Mouse (Mus musculus) inflammation-experienced regulatory T-cells, adult 6 months (primary cell): ENCODE results near the gene Rbl1. TPM values are rescaled to one million over a fixed set of nuclear protein-coding genes. Genes with fewer than 3 reads are reported as not detected.
"Not testable (repeated sequence)": the region's sequence is repeated elsewhere in the genome, so short reads cannot be mapped to it uniquely, and the experiment has no call there.

Experiments used
- ATAC-seq: one replicate; pipeline ENCODE4 v1.8.0; 2017
- polyA plus RNA-seq, 3 experiments: library from polyadenylated mRNA; unstranded; fragments of 100-300 nt; shearing (Covaris generic); gene quantifications; one replicate each; pipeline ENCODE4 v1.2.1; 2017

Rbl1 gene
- polyA plus RNA-seq, 3 experiments from 2014 or later = 18.6 to 30.7 (median 21.8) TPM

DNA sequence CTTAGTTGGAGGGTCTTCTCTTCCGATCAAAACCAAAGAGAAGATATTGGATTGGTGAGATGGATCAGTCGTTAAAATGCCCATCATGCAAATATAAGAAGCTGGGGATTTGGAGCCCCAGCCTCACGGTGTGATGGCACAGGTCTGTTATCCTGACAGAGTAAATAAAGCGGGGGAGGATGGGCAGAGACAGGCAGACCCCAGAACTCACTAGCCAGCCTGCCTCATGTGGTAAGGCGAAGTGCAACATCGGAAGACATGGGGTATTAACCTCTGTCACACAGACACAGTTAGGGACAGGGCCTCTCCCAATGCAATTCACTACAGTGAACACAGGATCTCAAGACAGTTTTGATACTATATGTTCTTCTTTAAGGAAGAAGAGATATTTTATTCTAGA, 33.7 kb downstream of the Rbl1 start:
- no peak for ATAC-seq

DNA sequence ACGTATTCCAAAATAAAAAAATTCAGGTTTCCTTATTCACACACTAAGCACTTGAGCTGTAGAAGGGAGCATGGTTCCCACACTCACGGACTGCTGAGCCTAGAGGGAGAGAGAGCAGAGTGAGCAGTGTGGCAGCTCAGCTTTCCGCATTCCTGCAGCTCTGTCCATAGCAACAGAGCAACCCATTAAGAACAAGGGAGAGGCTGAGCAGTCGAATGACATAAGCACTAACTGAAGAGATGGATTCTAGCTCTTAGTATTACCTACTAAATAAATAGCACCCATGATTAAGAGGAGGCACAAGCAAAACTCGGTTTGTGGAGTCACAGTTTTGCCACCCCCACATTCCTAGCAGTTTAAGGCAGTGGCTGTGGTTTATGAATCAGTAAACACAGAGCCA, 34.2 kb downstream of the Rbl1 start:
- no peak for ATAC-seq

DNA sequence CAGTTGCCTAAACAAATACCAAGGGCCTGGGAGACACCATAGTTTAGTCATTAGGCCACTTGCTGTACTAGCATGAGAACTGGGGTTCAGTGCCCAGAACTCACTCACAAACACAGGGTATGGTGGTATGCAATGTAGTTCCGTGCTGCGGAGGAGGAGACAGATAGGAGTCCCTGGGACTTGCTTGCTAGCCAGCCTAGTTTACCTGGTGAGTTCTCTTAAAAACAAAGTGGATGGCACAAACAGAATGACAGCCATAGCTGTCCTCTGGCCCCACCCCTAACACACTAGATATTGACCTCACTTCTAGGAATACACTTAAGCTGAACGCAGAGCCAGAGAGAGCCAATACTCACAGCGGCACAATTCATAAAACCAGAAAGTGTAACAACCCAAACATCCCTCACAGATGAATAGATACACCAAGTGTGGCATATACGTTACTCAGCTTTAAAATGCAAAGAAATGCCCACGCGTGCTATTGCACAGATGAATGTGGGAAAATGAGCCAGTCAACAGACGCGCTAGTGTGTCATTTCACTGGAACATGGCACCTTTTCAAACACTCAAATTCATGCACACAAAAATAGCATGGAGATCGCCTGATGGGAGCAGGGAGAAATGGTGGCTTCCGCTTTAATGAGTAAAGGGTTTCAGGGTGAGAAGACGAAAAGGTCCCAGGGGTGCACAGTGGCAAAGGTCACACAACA, 37.8 kb downstream of the Rbl1 start:
- no peak for ATAC-seq

DNA sequence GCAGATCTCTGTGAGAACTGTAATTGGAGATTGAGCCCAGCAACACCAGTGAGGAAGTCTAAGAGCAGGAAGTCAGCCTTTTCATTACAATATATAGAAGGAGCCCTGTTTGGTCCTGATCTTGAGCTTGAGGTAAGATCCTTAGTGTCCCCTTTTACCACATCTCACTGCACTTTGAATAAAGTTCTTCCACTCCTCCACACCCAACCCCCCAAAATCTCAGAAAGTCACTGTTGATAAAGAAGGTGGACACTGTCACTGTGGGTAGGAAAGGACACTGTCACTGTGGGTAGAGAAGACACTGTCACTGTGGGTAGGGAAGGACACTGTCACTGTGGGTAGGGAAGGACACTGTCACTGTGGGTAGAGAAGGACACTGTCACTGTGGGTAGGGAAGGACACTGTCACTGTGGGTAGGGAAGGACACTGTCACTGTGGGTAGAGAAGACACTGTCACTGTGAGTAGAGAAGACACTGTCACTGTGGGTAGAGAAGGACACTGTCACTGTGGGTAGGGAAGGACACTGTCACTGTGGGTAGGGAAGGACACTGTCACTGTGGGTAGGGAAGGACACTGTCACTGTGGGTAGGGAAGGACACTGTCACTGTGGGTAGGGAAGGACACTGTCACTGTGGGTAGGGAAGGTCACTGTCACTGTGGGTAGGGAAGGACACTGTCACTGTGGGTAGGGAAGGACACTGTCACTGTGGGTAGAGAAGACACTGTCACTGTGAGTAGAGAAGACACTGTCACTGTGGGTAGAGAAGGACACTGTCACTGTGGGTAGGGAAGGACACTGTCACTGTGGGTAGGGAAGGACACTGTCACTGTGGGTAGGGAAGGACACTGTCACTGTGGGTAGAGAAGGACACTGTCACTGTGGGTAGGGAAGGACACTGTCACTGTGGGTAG, 38.8 kb downstream of the Rbl1 start:
- not testable (repeated sequence) for ATAC-seq

DNA sequence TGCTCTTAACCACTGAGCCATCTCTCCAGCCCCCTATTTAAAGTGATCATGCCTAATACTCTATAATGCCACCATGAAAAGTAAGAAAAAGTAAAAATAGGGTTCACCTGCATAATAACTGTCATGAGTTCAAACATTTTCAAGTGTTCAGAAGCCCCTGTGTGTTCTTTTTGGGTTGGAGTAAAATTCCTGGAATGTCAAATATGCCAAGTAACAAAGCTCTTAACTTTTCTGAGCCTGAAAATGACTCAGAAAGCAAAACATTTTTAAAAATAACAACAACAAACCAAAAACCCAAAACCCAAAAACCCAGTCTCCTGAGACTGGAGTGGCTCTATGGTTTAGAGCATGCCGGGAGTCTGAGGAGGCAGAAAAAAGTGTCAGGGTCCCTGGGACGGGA, 40.2 kb downstream of the Rbl1 start:
- ATAC-seq = no peak

DNA sequence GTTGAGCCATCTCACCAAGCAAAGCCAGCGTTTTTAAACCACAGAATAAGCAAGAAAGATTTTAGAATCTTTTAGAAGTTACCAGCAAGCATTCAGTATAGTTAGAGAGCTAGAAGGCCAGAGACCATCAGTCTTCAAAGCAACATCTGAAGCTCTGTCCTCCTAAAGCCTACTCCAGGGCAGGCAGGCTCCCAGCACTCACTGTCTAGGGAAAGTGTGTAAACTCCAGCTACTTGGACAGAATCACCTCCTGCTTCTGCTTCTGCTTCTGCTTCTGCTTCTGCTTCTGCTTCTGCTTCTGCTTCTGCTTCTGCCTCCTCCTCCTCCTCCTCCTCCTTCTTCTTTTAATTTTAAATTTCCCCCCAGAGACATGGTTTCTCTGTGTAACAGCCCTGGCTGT, 48.3 kb downstream of the Rbl1 start:
- ATAC-seq = no peak

DNA sequence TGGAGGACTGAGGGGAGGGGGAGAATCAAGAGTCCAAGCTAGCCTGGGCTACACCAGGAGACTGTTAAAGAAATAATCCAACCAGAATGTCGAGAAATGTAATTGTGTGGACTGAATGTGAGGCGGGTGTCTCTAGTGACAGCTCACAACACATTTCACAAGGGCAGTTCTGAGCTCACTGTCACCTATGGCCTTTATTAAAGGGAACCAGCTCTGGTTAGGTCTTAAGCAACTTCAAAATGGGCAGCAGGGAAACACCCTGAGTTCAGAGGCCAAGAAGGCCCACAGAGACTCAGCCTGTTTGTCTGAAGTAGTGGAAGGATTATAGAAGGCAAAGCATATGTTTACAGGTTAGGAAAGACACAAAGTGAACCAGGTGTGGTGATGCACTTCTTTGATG, 51.1 kb downstream of the Rbl1 start:
- ATAC-seq = no peak

DNA sequence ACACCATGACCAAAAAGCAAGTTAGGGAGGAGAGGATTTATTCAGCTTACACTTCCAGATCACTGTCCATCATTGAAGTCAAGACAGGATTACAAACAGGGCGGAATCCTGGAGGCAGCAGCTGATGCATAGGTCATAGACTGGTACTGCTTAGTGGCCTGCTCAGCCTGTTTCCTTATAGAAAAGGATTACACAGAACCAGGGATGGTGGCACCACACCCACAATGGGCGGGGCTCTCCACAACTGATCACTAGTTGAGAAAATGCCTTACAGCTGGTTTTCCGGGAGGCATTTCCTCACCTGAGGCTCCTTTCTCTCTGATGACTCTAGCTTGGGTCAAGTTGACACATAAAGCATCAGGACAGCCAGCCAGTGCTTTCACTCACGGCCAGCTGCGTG, 55.9 kb downstream of the Rbl1 start:
- ATAC-seq = no peak

DNA sequence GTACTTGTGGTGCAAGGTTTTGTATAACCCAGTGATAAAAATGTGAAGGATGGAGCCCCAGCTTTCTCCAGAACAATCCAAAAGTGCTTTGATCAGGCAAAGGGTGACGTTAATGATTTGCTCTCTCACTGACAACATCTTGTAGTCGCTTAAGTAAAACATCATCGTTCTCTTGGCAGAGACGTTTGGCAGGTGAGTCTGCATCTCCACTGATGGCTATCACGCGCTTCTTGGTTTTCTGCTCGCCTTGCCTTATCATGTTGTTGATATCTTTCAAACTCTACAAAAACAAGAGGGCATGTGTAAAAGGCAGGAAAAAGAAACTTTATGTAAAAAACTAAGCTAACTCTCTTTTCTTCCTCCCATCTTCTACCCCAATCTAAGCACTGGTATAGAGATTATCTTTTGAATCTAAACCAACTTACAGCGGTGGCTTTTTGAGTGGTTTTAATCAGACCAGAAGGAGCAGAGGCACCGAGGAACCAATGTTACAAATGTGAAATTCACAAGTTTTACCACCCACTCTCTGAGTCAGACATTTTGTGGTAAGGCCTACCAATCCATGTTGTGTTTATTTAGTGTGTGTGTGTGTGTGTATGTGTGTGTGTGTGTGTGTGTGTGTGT, 56.8 kb downstream of the Rbl1 start:
- ATAC-seq = peak; percentile 79

DNA sequence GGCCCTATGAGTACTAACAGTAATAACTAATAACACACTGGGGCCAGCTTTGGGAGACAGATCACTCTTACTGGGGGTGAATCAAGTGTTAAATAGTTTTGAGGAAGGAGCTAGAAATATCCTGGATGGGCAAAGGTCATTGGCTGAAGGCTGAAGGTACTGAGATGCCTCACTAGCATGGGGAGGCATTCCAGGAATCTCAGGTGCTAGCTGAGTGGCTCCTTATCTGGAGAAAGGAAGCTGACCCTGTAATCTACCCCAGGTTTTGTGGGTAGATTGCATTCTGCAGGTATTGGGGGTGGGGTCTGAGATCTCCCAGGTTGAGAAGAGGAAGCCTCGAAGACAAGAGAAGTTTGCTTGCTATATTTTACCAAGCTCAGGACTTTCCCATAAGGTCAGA, 59.2 kb downstream of the Rbl1 start:
- no peak for ATAC-seq

DNA sequence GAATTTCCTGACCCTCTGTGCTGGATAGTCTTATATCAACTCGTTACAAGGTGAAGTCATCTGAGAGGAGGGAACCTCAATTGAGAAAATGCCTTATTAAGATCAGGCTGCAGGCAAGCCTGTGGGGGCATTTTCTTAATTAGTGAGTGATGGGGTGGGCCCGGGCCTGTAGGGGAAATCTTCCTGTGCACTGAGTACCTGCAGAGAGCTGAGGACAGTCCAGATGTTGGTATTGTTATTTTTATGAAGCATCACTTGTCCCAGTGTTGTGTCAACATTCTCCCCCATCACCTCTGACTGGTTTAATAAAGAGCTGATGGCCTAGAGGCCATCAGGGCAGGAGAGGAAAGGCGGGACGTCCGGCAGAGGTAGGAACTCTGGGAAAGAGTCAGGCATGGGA, 60.2 kb downstream of the Rbl1 start:
- ATAC-seq = no peak

DNA sequence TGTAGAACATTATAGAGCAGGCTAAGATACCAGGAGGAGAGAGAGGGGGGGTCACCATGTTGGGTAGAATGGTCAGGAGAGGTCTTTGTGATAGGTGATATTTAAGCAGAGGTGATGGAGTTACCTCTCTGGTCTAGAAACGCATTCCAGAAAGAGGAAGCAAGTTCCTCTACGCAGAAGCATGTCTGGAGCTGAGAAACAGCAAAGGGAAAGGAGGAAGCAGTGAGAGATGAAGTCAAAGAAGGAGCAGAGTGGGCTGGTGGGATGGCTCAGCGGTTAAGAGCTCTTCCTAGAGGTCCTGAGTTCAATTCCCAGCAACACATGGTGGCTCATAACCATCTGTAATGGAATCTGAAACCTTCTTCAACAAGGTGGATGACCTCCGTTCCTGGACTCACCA, 62.4 kb downstream of the Rbl1 start:
- ATAC-seq = no peak

DNA sequence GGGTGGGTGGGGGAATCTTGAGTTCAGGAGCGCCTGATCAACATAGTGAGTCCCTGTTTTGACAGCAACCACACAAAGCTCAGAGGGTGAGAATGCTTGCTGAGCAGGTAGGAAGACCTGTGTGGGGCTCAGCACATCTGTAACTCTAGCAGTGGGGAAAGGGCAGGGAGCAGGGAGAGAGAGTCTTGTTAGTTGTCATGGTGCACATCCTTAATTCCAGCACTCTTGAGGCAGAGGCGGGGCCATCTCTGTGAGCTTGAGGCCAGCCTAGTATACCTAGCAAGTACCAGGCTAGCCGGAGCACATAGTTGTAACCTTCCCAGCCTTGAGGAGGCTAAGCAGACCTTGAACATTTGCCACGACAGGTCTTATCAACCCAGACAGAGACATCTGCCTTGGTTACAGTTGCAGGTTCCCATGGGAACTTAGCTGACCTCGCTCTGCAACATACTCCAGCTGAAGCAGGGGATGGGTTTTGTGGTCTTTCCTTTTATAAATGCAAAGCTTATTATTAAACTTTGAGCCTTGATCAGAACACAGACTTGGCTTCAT, 65.0 kb downstream of the Rbl1 start:
- ATAC-seq = no peak

DNA sequence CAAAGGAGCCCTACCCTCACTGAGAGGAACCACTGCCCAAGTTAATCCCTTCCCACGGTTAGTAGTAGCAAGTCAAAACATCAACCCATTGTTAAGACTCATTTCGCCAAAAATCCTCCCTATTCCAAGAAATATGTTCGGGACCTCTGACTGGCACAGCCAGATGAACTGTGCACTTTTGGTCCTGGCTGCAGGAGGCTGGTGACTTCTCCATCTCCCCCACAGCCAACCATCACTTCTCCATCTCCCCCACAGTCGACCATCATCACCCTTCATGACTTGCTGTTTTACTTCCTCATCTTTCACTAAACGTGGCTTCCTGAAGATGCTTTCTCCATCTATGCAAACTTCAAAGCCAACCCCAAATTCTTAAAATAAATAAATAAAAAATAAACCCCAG, 65.5 kb downstream of the Rbl1 start:
- ATAC-seq = no peak

DNA sequence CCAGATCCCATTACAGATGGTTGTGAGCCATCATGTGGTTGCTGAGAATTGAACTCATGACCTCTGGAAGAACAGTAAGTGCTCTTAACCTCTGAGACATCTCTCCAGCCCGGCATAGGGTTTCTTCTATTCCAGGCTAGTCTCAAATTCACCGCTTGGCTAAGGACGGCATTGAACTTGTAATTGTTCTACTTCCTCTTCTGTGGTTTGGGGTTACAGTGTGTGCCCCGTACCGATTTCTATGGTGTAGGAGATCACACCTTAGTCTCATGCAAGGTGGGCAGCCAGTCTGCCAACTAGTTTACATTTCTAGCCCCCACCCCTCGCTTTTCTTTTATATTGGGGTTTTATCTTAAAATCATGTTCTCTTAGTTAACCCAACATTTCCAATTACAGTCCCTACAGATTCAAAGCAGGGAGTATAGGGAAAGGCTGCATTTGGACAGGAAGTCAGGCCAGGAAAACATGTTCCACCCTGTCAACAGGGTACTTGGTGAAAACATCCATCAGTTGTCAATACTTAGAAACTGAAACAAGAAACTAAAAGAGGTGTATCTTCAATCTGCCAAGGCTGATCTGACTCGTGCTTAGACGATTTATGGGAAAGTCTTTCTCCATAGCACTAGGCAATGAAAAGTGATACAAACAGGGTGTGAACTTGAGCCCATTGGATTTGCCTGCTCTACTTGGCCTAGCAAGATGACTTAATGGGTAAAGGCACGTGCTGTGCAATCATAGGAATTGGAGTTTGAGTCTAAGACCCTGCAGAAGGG, 66.2 kb downstream of the Rbl1 start:
- ATAC-seq = peak; percentile 41

DNA sequence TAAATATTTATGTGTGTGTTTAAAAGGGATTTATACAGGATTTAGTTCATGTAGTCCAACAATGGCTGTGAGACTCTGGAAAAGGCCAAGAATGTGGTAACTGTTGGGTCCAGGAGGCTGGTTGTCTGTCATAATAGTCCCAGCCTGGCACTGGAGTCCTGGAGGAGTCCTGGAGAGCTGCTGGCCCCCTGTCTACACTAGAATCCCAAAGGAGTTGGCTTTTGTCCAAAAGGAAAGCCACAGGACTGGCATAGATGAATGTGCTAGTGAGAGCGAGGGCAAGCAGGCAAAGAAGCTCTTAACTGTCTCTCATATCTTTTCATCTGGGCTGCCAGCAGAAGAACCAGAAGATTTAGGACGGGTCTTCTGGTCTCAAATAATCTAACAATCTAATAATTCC, 67.7 kb downstream of the Rbl1 start:
- ATAC-seq = no peak

DNA sequence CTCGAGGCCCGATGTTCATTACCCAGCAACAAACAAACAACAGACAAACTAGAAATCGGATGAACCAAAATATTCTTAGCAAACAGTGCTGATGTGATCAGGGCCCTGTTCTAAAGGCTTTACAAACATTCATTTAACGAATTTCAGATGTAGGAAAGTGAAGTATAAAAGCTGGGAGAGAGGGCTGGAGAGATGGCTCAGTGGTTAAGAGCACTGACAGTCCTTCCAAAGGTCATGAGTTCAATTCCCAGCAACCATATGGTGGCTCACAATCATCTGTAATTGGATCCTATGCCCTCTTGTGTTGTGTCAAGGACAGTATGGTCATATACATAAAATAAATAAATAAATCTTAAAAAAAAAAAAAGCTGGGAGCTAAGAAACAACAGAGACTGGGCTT, 68.2 kb downstream of the Rbl1 start:
- no peak for ATAC-seq

DNA sequence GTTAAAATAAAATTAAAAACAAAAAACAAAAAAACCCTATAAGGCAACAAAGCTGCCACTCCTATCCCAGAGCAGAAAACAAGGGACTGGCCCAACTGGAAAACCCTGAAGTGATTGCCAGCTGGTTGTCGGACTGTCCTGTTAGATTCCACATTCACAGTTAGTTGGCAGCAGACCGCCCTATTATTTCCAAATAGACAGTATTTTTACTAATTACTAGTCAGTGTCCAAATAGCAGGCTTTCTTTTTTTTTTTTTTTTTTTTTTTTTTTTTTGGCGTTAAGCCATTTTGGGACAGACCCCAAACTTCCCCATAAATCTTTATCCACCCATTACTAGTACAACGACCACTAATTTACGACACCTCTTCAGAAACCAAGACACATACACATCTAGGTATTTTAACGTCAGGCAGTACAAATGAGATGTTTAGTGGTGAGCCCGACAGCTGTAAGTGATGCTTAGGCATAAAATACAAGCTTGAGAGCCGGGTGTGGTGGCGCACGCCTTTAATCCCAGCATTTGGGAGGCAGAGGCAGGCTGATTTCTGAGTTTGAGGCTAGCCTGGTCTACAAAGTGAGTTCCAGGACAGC, 68.7 kb downstream of the Rbl1 start:
- no peak for ATAC-seq

DNA sequence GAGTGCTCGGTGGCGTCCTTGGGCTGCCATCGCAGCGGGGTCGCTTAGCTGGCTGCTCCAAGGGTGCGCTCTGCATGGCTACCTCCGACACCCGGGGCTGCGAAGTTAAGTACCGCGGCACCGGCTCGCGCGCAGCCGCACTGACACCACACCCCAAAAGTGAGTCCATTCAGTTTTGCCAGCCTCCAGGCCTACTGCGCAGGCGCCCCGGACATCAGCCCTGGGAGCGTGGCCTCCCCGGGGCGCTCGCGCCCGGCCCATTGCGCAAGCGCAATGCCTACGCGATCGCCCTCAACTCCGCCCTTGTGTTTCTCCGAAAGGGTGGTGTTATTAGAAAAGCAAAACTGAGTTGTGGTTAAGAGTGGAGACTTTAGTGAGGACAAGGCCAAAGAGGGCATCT, 69.3 kb downstream of the Rbl1 start, which contains the start of gene Samhd1:
Samhd1 (minus strand) TSS at position 252 of the 400 bp plus-strand sequence.
- peak; percentile 60 for ATAC-seq

DNA sequence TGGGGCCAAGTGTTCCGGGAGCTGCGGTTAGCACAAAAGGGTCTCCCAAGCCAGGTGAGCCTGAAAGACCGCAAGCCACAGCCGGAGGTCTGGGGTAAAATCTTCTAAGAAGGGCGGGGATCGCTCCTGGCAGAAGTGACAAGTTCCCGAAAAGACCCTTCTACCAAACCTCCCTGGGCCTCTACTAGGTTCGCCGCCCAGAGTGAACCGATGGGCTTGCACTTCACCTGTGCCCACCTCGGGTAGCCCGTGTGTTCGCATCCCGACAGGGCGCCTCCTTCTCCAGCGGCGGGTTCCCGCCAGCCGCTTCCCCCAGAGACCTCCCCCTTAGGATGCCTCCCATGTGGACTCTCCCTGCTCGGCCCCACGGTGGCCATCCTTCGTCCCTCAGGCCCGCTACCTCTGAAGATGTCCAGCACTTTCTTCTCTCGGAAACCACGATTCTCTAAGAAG, 69.8 kb downstream of the Rbl1 start:
- no peak for ATAC-seq

DNA sequence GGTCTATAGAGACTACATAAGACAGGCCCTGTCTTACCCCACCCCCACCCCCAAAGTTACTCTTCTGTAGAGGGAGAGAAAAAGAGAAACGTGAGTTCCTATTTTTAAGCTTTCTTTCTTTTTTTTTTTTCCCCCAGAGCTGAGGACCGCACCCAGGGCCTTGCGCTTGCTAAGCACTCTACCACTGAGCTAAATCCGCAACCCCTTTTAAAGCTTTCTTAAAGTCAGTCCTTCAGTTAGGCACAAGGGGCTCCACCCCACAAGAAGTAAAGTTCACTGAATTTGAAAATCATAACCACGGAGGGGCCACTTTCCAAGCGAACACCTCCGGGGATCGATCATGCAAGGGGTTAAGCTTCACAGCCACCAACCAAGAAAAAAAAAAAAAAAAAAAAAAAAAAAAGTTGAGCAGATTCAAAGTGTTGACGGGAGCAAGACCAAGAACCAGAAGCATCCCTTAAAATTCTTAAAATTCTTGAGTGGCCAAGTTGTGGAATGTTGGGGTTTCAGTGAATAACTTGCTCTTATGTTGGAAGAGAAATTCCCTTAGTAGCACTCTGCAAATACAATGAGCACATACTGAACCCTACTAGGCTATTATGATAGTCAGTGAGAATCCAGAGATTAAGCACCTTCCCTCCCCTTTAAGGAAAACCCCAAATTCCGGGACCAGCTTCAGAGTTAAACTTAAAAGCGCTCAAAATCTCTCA, 70.4 kb downstream of the Rbl1 start:
- no peak for ATAC-seq
